8 mouse cellular contexts compared by ENCODE assay signal in genomic region chr8:3500235-3501090, GRCm38 (mm10). TPM values are rescaled to one million over a fixed set of nuclear protein-coding genes. Genes with fewer than 3 reads are reported as not detected.
DNase-seq lines count a peak whose midpoint lies in the region; ATAC-seq and TF ChIP-seq lines count a peak whose summit lies in the region.

TSS of gene Mcoln1 (plus strand) at chr8:3500457.

- TF ChIP-seq POLR2A in heart, adult 2 months (IDR thresholded peaks at IDR 0.05; ENCODE audit: insufficient read depth, low read depth, low read length): peak; percentile 92

- no peaks in the 10 kb centered on the region for H3K27me3 ChIP-seq in embryonic facial prominence, embryonic 13.5 days
- no peaks in the 10 kb centered on the region for H3K27me3 ChIP-seq in heart, adult 2 months (ENCODE audit: control insufficient read depth, insufficient read depth, low read length)
- H3K27me3 ChIP-seq in limb, embryonic 13.5 days: no peaks in the 10 kb centered on the region
- no peaks in the 10 kb centered on the region for H3K27me3 ChIP-seq in midbrain, embryonic 16.5 days (ENCODE audit: control insufficient read depth, insufficient read depth, low read depth, low read length)

- H3K79me2 ChIP-seq in heart, adult 2 months (replicated peaks; ENCODE audit: control insufficient read depth, insufficient read depth, low read length): peaks cover 1% of the 10 kb centered on the region; the same call in 1 of the 2 replicates

- H3K36me3 ChIP-seq in embryonic facial prominence, embryonic 13.5 days: peaks cover 37% of the 10 kb centered on the region
- no peaks in the 10 kb centered on the region for H3K36me3 ChIP-seq in heart, adult 2 months (ENCODE audit: control insufficient read depth, insufficient read depth, low read length)
- peaks cover 35% of the 10 kb centered on the region for H3K36me3 ChIP-seq in limb, embryonic 13.5 days
- H3K36me3 ChIP-seq in midbrain, embryonic 16.5 days (ENCODE audit: control insufficient read depth, insufficient read depth, low read length): peaks cover 12% of the 10 kb centered on the region

- H3K9ac ChIP-seq in embryonic facial prominence, embryonic 13.5 days: peak within 1 kb of the TSS; percentile 88
- H3K9ac ChIP-seq in heart, adult 2 months (ENCODE audit: low read depth, low read length): peak within 1 kb of the TSS; percentile 94
- peak within 1 kb of the TSS; percentile 84 for H3K9ac ChIP-seq in limb, embryonic 13.5 days
- H3K9ac ChIP-seq in midbrain, embryonic 16.5 days (ENCODE audit: low read depth, low read length): peak within 1 kb of the TSS; percentile 84

- H3K4me2 ChIP-seq in embryonic facial prominence, embryonic 13.5 days: peak within 1 kb of the TSS; percentile 88
- peak within 1 kb of the TSS; percentile 77 for H3K4me2 ChIP-seq in limb, embryonic 13.5 days (replicated peaks)
- peak within 1 kb of the TSS; percentile 88 for H3K4me2 ChIP-seq in midbrain, embryonic 16.5 days (ENCODE audit: low read length)

- TF ChIP-seq EP300 in heart, adult 2 months (IDR thresholded peaks at IDR 0.05; ENCODE audit: insufficient read depth, low read depth, low read length): peak; percentile 59; the same call in 1 of the 2 replicates

- H3K4me3 ChIP-seq in embryonic facial prominence, embryonic 13.5 days: peak within 1 kb of the TSS; percentile 79
- H3K4me3 ChIP-seq in heart, adult 2 months: peak within 1 kb of the TSS; percentile 87
- H3K4me3 ChIP-seq in limb, embryonic 13.5 days: peak within 1 kb of the TSS; percentile 75
- H3K4me3 ChIP-seq in midbrain, embryonic 16.5 days (ENCODE audit: low read depth, low read length): peak within 1 kb of the TSS; percentile 77

- no peak for TF ChIP-seq CTCF in heart, adult 2 months (IDR thresholded peaks at IDR 0.05)

- peak within 1 kb of the TSS; percentile 92 for H3K27ac ChIP-seq in embryonic facial prominence, embryonic 13.5 days
- H3K27ac ChIP-seq in heart, adult 2 months: peak within 1 kb of the TSS; percentile 94
- H3K27ac ChIP-seq in limb, embryonic 13.5 days: peak within 1 kb of the TSS; percentile 92
- H3K27ac ChIP-seq in midbrain, embryonic 16.5 days (ENCODE audit: low read length): peak within 1 kb of the TSS; percentile 93

- under 1% methylated on average over 70 of the region's 70 CpGs for WGBS in embryonic facial prominence, embryonic 13.5 days
- under 1% methylated on average over 70 of the region's 70 CpGs for WGBS in heart, adult 2 months
- under 1% methylated on average over 68 of the region's 70 CpGs for WGBS in limb, embryonic 13.5 days
- under 1% methylated on average over 61 of the region's 70 CpGs for WGBS in midbrain, embryonic 16.5 days

- H3K4me1 ChIP-seq in embryonic facial prominence, embryonic 13.5 days: peaks cover 28% of the 10 kb centered on the region
- peaks cover 2% of the 10 kb centered on the region for H3K4me1 ChIP-seq in heart, adult 2 months (ENCODE audit: control insufficient read depth, insufficient read depth, low read length)
- H3K4me1 ChIP-seq in limb, embryonic 13.5 days: peaks cover 32% of the 10 kb centered on the region
- peaks cover 16% of the 10 kb centered on the region for H3K4me1 ChIP-seq in midbrain, embryonic 16.5 days (ENCODE audit: control insufficient read depth, insufficient read depth, low read length)

- peak; percentile 97 for DNase-seq in 3134 (ENCODE audit: extremely low read depth, insufficient read length, low spot score)
- peak; percentile 99 for DNase-seq in adrenal gland, postnatal 36 days
- DNase-seq in heart, adult 2 months: peak; percentile 98 to 99
- peak; percentile 97 to 99 for DNase-seq in kidney, adult 8-10 months
- DNase-seq in spleen, postnatal 10 days (ENCODE audit: low spot score in 2 of 2): peak; percentile 98

- peaks cover 11% of the 10 kb centered on the region; the same call in 1 of the 2 replicates for H3K9me3 ChIP-seq in embryonic facial prominence, embryonic 13.5 days
- peaks cover 13% of the 10 kb centered on the region for H3K9me3 ChIP-seq in limb, embryonic 13.5 days
- H3K9me3 ChIP-seq in midbrain, embryonic 16.5 days (replicated peaks; ENCODE audit: control insufficient read depth, low read length, poor library complexity, severe bottlenecking): no peaks in the 10 kb centered on the region; the same call in 1 of the 2 replicates

- peak; percentile 85 for ATAC-seq in embryonic facial prominence, embryonic 13.5 days (ENCODE audit: insufficient number of reproducible peaks, insufficient read depth, low FRiP score, low TSS enrichment, low read depth)
- peak; percentile 92 for ATAC-seq in limb, embryonic 13.5 days (ENCODE audit: low FRiP score, low read depth)
- ATAC-seq in midbrain, embryonic 16.5 days: peak; percentile 85

- intact Hi-C loops in heart, adult 2 months (cut with DNase I): loop anchor here (1.0 kb wide), 1 partner anchor 16 kb away; no protein-coding TSS in a partner anchor

RNA-seq across cellular contexts. Expression of gene Mcoln1, which starts in this region (rescaled TPM):
- 10 to 100 TPM; 36.1 to 39.8 TPM for total RNA-seq in adrenal gland, postnatal 36 days (2021)
- polyA plus RNA-seq in embryonic facial prominence, embryonic 13.5 days (2015; fragmentation: Nextera tagmentation; extraction: Ambion mirVana): 58.3 and 59.9 TPM in 2 replicates
- 10 to 100 TPM; 20.6 to 23.1 TPM for total RNA-seq in heart, adult 2 months (2021)
- 86.9 and 123 TPM in 2 replicates for polyA plus RNA-seq in heart, adult 2 months (2012; rRNA removed)
- polyA plus RNA-seq in limb, embryonic 13.5 days (2015; fragmentation: Nextera tagmentation; extraction: Ambion mirVana): 54.3 and 54.7 TPM in 2 replicates
- polyA plus RNA-seq in midbrain, embryonic 16.5 days (2015; fragmentation: Nextera tagmentation; extraction: Ambion mirVana): 121 and 129 TPM in 2 replicates

Comparison
In these comparisons a context has a peak if more than half of its experiments do, and no peak if none do; other contexts are left out.
1. Peak in every context shown above with its lines: DNase-seq, ATAC-seq, H3K4me3 ChIP-seq and H3K27ac ChIP-seq.